Mouse (Mus musculus): ENCODE measurements at regions not wholly inside any gene's neighbourhood (a gene's known extent, or its start where the extent isn't known, plus 50 kb on each side); places are given as distances from the start of the nearest gene placed in this dataset.
A peak's percentile ranks its signal among the peaks of the same experiment; 100 is the strongest.

- no peak for DNase-seq
These were observed 190.0 kb upstream of the Tgfbr2 start for GRCm38 (mm10) chr9:116365016-116365685.

DNA sequence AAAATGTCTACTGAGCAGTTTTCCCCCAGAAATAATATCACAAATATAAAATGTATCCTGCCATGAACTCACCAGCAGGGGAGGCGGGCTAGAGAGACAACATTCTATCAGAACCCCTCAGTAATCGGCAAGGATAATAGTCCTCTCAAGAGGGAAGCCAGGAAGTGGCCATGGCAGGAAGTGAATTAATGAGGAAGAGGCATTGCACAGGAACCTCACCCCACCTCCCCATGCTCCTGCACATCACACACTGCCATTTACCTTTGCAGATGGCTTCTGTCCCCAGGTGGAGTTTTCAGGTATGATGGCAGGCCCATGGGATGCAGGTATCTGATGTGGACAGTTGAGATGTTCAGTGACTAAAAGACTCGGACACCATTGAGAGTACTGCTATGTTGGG lies 185.9 kb upstream of the Tgfbr2 start:
- DNase-seq = no peak

DNA sequence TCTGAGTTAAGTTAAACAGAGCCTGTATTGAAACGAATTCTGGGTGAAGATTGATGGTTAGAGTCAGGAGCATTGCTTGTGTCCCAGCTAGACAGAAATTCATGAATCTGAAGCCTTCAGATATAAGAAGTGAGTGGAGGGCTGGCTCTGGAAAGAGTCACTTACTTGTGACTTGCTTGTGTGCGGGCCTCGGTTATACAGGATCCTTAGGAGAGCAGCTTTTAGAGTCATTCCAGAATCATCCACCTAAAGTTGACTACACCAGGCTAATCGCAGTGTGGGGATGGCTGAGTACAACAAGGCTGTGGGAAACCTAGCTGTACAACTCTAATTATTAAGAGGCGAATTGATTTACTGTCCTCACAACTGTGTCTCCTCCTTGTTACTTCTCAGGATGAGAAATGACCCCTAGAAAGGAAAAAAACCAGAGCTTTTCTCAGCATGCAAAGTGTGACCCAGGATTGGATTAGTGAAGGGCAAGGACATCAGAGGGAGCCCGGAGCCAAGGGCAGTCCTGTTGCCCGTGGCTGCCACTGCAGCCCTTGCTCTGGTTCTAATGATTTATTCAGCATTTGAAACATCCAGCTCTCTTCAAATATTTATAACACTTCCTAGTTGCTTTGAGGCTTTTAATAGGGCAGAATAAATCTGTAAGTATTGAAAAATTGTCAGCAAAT lies 179.0 kb upstream of the Tgfbr2 start:
- peak; percentile 60 for DNase-seq

GRCm38 (mm10) chr9:116352801-116353494 lies 177.8 kb upstream of the Tgfbr2 start:
- no peak for DNase-seq

GRCm38 (mm10) chr9:116350804-116351547 lies 175.8 kb upstream of the Tgfbr2 start:
- no peak for DNase-seq

DNA sequence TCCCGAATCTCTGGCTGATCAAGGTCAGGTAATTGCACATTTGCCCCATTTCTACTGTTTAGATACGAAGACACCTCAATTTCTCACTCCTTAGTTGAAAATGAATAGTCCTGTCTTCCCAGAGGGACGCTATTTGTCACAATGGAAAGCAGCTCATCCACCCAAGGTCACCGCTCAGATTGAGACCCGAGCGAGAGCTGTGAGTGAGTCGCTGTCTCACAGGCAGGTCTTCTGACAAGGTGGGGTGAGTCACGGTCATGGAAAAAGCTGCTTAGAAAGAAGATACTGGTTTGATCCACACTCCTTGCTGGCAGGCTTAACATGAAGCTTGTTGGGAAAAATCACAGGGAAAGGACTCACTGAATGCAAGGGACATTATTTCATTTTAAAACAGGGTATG lies 171.9 kb upstream of the Tgfbr2 start:
- DNase-seq = peak; percentile 58

DNA sequence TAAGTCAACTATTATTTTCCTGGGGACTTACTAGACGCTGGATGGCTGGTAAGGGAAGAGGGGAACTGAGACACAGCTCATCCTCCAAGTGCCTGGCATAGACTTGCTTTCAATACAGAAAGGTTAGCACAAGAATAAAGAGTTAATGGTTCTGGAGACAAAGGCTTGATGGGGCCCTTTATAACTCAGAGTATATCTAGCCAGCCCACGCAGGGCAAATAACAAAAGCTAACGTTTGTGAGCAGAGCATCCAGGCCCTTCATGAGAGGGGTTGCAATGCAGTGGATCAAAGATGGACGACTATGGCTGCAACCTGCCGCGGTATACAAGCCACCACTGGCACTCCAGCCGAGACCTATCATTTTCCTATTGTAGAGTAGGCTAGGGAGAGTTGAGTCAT lies 171.3 kb upstream of the Tgfbr2 start:
- DNase-seq = no peak

GRCm38 (mm10) chr9:116343086-116343481 lies 167.9 kb upstream of the Tgfbr2 start:
- DNase-seq = no peak

DNA sequence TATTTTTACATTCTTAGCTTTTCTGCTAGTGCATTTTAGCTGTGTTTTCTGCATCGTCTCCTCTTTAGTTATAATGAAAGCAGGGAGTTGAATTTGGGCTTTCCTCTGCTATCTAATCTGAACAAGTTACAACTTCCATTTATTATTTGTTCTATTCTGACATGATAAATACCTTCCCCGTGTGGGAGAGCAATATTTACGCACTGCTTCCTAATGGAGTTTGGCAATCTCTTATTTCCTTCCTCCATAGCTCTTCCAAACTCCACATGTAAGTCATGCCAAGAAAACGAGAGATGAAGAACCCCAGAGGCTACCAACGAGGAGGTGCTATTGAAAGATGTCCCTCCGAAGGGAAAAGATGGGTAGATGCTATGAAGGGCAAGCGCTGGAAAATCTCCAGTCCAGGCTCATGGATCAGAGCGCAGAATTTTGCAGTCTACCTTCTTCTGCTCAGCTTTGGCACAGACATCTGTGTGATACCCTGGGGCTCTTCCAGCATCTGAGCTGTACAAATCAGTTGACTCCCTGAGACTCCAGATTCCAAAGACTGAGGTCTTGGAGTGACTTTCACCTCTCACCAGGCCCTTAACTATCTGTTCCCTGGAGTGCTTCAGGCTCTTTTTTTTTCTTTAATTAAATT lies 167.4 kb upstream of the Tgfbr2 start:
- DNase-seq = no peak

- no peak for DNase-seq
These were observed 166.8 kb upstream of the Tgfbr2 start for GRCm38 (mm10) chr9:116342009-116342408.

DNA sequence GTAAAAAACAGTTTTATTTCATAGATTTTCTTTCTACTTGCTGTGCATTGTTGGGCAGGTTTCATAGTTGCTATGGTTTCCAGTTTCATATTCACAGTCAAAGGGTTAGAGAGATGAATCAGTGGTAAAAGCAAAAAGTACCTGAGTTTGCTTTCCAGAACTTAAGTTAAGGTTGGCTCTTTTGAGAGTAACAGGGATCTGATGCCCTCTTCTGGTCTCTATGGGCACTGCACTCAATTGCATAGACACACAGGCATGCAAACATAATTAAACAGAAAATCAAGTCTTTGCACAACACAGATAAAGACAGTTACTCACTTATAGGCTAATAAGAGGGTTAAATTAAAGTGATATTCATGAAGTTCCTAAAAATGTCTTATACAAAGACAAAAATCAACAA lies 165.8 kb upstream of the Tgfbr2 start:
- no peak for DNase-seq

DNA sequence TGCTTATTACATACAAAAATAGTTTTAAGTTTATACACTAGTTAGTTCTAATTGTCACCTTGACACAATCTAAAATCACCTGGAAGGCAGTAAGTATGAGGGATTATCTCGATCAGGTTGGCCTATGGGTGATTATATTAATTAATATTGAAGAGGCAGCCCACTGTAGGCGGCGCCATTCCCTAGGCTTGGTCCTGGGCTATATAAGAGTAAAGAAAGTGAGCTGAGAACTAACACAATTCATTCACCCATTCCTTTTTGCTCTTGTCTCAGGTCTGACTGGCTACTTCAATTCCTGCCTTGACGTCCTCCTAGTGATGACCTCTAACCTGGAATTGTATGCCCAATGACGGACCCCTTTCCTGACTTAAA lies 163.6 kb upstream of the Tgfbr2 start:
- no peak for DNase-seq

DNA sequence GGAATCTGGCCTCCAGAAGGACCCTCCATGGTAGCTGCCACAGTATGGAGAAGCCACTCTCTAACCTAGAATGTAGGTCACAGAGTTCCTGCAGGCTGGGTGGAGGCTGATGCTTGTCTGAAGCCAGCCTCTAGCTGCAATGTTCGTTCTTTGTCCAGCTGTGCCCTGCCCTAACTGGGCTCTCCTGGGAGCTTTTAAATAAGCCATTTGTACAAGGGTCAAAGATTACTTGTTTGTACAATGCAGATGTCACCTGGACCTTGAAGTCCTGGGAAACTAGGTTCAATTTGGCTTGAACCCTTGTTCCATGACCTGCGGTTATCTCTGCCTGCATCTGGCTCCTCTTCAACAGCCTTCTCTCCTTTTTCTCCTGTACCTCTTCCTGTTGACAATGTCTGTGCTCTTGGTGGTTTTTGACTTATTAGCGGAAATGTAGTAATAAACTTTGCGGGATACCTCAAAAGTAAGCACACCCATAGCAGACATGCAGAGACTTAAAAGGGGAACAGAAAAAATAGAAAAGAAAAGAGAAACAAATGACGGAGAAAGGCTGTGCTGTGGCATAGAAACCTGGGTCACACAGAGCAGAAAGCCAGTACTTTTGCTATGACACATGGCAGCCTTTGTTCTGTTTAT lies 163.1 kb upstream of the Tgfbr2 start:
- peak; percentile 45 for DNase-seq

GRCm38 (mm10) chr9:116337446-116338010 lies 162.4 kb upstream of the Tgfbr2 start:
- no peak for DNase-seq

- DNase-seq = no peak
These were observed 160.7 kb upstream of the Tgfbr2 start for GRCm38 (mm10) chr9:116335561-116336478.

DNA sequence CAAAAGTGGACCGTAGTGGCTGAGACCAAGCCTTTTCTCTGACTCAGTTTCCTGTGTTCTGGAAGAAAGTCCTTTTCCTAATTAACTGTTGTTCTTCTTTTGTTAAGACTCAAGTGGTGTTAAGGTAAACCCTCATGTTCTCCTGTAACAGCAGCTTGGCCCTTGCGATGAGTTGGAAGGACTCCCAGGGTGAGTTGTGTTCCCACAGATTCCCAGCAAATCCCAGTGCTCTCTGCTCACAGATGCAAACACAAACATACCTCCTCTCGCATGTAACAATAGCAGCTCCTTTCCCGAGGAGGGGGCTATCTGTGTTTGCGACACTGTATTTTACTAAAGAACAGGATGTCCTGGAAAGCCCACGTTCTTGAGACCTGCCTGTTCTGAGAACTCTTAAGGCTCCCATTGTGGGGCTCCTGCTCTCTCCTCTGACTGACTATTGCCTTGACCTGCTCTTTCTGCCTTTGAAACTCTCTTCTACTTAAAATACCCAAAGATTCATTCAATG lies 158.8 kb upstream of the Tgfbr2 start:
- DNase-seq = no peak

DNA sequence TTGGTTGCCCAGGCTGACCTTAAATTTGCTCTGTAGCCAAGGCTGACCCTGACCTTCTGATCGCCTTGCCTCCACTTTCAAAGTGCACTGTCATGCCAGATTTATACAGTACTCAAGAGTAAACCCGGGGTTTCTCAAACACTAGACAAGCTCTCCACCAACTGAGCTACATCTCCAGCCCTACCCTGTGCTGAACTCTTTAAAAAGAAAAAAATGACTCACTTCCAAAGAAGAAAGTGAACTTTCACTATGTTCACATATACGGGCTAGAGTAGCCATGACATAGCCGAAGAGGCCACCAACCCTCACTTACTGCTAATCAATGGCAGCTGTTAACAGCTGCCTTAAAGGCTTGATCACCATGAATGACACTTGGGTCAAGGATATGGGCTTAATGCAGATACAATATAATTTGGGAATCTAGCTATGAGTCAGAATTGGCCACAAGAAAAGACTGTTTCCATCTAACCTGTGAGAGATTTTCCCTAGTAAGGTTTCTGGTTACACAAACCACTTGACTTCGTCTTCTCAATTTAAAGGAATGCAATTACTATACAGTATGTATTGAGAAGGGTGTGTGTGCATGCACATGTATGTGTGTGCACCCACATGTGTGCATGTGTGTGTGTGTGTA lies 157.4 kb upstream of the Tgfbr2 start:
- no peak for DNase-seq

GRCm38 (mm10) chr9:116331406-116331805 lies 156.2 kb upstream of the Tgfbr2 start:
- DNase-seq = no peak

DNA sequence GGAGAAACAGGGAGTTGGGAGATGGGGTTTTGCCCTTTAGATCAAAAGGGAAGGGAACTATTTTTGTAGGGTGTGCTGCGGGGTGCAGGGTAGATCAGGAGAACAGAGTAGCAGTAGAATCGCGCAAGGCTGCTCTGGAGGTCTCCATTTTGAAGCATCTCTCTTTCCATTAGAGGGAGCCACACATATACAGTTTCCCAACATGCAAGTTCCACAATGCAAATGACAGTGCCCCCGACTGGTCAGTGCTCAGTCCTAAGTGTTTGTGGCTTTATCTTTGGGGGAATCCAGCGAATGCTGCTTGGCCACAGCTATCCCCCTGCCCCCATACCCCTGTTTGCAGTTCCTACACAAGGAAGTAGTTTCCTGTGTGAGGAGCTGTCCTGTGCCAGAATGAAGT lies 155.6 kb upstream of the Tgfbr2 start:
- no peak for DNase-seq

- no peak for DNase-seq
These were observed 154.0 kb upstream of the Tgfbr2 start for GRCm38 (mm10) chr9:116329147-116329546.
